ENCODE assay signal across 8 mouse cellular contexts in the genomic region with DNA sequence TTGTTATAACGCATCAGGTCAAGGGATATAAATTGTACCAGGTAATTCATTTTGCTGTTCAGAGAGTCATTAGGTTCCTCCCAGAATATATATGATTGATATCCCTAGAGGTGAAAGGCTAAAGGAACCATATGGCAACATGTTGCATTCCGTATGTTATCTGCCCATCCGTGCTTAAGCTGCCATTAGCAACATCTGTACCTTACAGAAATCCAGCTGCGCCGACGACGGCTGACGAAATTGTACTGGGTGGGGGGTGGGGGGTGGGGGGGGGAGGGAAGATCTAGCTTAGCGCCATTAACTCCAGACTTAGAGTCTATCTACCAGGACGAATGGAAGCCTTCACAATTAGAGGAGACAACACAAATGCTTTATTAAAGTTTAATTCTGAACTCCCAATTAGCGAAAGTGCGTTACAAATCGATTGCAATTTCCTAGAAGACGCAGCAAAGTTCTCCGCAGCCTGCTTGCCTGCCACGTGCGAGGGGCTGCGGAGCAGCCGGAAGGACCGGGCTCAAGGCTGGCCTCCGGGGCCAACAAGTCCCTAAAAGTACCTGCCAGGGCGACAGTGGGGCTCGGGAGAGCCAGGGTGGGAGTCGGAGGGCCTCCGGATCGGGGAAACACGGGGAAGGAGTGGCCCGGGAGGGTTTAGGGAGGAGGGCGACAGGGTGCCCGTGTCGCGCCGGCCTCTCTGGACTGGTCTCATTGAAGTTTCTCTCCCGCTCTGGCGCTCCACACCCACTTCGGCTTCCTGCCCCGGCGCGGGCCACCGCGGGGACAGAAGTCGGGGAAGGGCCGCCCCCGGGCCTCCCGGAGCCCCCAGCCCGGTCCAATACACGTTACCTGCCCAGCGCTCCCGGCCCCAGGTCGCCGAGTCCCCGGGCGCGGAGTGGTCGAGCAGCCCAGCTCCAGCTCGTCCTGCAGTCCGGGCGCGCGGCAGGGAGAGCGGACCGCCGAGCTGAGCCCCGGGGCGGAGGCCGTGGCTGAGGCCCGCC. TPM values are rescaled to one million over a fixed set of nuclear protein-coding genes. Genes with fewer than 3 reads are reported as not detected.
DNase-seq lines count a peak whose midpoint lies in the region; ATAC-seq and TF ChIP-seq lines count a peak whose summit lies in the region.

No protein-coding gene starts in this region.

- ATAC-seq in erythroid progenitor cell, adult 5-6 weeks (replicated peaks; ENCODE audit: low FRiP score, poor library complexity, severe bottlenecking), result peak; percentile 68
- peak; percentile 74 for ATAC-seq in heart, postnatal 0 days (ENCODE audit: insufficient read depth, low read depth)

- peak; percentile 34 for DNase-seq in ES-CJ7 (ENCODE audit: low read depth, low spot score)
- peak; percentile 39 for DNase-seq in heart, postnatal 0 days (ENCODE audit: low spot score)
- peak; percentile 35 to 65 for DNase-seq in kidney, postnatal 25 days
- peak; percentile 50 to 80 for DNase-seq in spleen, postnatal 4 days (ENCODE audit: low spot score in 2 of 2)
- DNase-seq in layer of hippocampus, adult 9-11 months, result no peak

- peak overlapping the region; percentile 98 for H3K9ac ChIP-seq in heart, postnatal 0 days (replicated peaks; ENCODE audit: low read depth, low read length)

- no peak for TF ChIP-seq POLR2A in bone marrow, adult 2 months (IDR thresholded peaks at IDR 0.05; ENCODE audit: borderline replicate concordance, control insufficient read depth, low read depth, low read length)

- under 1% methylated on average over 56 of the region's 67 CpGs for WGBS in bone marrow, adult 2 months
- 1% methylated on average over 46 of the region's 67 CpGs for WGBS in heart, postnatal 0 days

- H3K9me3 ChIP-seq in heart, postnatal 0 days (replicated peaks; ENCODE audit: control insufficient read depth, low read length), result no peaks in the 10 kb centered on the region
- H3K9me3 ChIP-seq in megakaryocyte, embryonic 14.5 days, result no peaks in the 10 kb centered on the region

- peak overlapping the region; percentile 77 for H3K4me3 ChIP-seq in bone marrow, adult 2 months (replicated peaks; ENCODE audit: control insufficient read depth, low read depth, low read length)
- peak overlapping the region; percentile 97 for H3K4me3 ChIP-seq in heart, postnatal 0 days (ENCODE audit: low read depth, low read length)
- peak overlapping the region; percentile 96 for H3K4me3 ChIP-seq in megakaryocyte, embryonic 14.5 days (replicated peaks)

- no peaks in the 10 kb centered on the region for H3K36me3 ChIP-seq in heart, postnatal 0 days (replicated peaks; ENCODE audit: control insufficient read depth, insufficient read depth, low read length)
- no peaks in the 10 kb centered on the region for H3K36me3 ChIP-seq in megakaryocyte, embryonic 14.5 days (replicated peaks; ENCODE audit: low read length)

- H3K4me2 ChIP-seq in heart, postnatal 0 days (ENCODE audit: low read depth, low read length), result peak overlapping the region; percentile 90

- H3K4me1 ChIP-seq in bone marrow, adult 2 months (ENCODE audit: control insufficient read depth, insufficient read depth, low read length), result no peaks in the 10 kb centered on the region
- H3K4me1 ChIP-seq in heart, postnatal 0 days (ENCODE audit: control insufficient read depth, insufficient read depth), result 0 out of 2 replicates have a peak, but pooled peaks cover 5% of the 10 kb centered on the region
- H3K4me1 ChIP-seq in megakaryocyte, embryonic 14.5 days, result peaks cover 44% of the 10 kb centered on the region

- peak overlapping the region; percentile 74; the same call in 1 of the 2 replicates for H3K27ac ChIP-seq in bone marrow, adult 2 months (ENCODE audit: control insufficient read depth, insufficient read depth, low read depth, low read length, poor library complexity)
- H3K27ac ChIP-seq in heart, postnatal 0 days (ENCODE audit: low read depth), result peak overlapping the region; percentile 96

- no peak for TF ChIP-seq CTCF in bone marrow, adult 2 months (IDR thresholded peaks at IDR 0.05; ENCODE audit: control insufficient read depth, insufficient read depth, low read length)
- TF ChIP-seq CTCF in heart, postnatal 0 days (IDR thresholded peaks at IDR 0.05; ENCODE audit: low read depth), result no peak

- no peak for TF ChIP-seq EP300 in heart, postnatal 0 days (IDR thresholded peaks at IDR 0.05; ENCODE audit: low read depth)

- no peaks in the 10 kb centered on the region for H3K27me3 ChIP-seq in heart, postnatal 0 days (ENCODE audit: control insufficient read depth, insufficient read depth, low read length)
- no peaks in the 10 kb centered on the region for H3K27me3 ChIP-seq in megakaryocyte, embryonic 14.5 days (replicated peaks)

RNA-seq across cellular contexts. Expression of a gene that starts 0.5 kb away (rescaled TPM):
- 3.8 TPM in 1 of 2 replicates, not detected in the other for polyA plus RNA-seq in bone marrow, adult 2 months (2011; ENCODE audit: insufficient read depth, insufficient read length, low replicate concordance, missing spikeins)
- total RNA-seq in erythroid progenitor cell, adult 5-6 weeks (2015; ENCODE audit: low replicate concordance), result 0.72 TPM in 1 of 2 replicates, not detected in the other
- total RNA-seq in erythroid progenitor cell, adult 5-6 weeks (2017; ENCODE audit: low replicate concordance), result 0.13 and 0.68 TPM in 2 replicates
- total RNA-seq in heart, postnatal 0 days (2014; rRNA removed; ENCODE audit: low replicate concordance), result 0.34 and 1.2 TPM in 2 replicates
- 1.2 TPM in 2 replicates for polyA plus RNA-seq in heart, postnatal 0 days (2015; fragmentation: Nextera tagmentation; extraction: Ambion mirVana)
- polyA plus RNA-seq in megakaryocyte, embryonic 14.5 days (2012; ENCODE audit: insufficient read depth, low replicate concordance), result 0.66 and 0.82 TPM in 2 replicates
